Mouse (Mus musculus) mesoderm, embryonic 11.5 days (tissue): Measurements from ENCODE around the gene Aknad1.

Source experiments
- DNase-seq: peaks from one replicate; pipeline ENCODE4 v3.0.0-alpha.2; 2012; ENCODE audit warnings: low read depth, low spot score

Gene Aknad1

DNA sequence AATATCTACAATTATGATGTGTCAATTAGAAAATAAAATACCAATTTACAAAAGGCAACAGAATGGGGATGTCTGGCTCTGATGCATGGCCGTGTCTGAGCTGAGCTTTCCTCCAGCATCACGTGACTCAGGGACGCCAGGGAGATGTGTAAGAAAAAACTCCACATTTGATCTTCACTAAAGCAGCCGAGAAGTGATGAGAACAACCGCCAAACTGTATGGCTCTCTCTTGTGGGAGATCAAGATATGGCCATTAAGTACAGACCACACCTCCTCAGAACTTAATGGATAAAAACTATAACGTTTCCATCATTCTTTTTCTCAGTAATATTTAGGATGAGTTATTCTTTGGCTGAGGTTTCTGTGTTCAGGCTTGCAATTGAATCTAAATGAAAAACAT, 11.6 kb downstream of the Aknad1 start:
- no peak for DNase-seq

DNA sequence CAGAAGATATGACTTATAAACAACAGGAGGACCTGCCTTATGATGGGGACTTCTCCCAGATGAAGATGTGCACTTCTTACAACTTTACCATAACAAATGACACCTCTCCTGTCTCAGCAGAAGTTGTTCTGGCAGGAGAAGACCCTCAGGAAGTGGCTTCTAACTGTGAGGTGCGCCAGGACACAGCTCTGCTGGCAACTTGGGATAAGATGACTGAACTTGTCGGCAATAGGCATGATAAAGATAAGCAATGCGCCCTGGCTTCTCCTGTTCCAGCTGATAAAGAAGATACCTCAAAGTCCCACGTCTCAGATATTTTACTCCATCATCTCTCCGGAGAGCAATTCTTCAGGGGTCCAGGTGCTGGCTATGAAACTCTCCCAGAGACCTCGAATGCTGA, 12.2 kb downstream of the Aknad1 start:
- no peak for DNase-seq

DNA sequence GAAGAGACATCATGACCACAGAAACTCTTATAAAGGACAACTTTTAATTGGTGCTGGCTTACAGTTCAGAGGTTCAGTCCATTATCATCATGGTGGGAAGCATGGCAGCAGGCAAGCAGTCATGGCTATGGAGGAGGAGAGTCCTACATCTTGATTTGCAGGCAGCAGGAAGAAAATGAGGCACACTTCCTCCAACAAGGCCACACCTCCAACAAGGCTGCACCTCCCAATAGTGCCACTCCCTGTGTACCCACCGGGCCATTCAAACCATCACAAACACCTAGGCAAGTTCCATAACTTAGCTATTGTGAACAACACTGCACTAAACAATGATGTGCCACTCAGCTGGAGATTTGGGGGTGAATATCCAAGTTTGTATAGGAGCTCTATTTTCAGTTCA, 15.1 kb downstream of the Aknad1 start:
- no peak for DNase-seq

DNA sequence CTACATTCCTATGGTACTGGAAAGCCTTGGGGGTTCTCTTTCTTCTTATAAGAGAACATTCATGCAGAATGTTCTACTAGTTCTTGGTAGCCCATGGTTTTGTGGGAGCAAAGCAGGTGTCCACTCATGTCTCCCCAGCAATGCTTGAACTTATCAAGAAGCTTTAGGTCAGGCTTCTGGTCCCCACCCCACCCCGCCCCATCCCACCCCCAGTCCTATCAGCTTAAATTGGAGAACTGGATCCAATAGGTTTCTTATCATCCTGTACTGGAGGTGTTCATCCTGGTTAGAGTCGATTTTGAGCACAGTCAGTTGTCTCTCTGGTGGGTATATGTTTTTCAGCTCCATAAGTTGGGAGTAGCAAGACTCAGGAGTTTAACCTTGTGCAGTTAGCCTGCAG, 16.1 kb downstream of the Aknad1 start:
- DNase-seq: no peak

DNA sequence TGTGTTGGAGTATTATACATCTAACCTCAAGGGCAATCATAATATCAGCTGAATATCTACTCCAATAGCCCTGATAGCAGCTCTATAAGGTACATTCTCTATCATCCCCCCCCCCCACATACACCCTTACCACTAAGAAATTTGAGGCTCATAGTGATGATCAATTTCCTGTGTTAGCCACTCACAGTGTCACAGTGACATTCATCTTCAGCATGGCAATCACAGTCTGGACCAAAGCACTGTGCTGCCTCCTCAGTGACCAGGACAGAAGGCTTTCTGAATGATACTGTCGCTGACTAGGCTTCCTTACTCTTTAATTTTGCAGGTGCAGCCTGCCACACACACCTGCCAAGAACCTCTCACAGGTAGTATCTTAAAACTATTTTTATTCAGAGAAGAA, 16.7 kb downstream of the Aknad1 start:
- no peak for DNase-seq

DNA sequence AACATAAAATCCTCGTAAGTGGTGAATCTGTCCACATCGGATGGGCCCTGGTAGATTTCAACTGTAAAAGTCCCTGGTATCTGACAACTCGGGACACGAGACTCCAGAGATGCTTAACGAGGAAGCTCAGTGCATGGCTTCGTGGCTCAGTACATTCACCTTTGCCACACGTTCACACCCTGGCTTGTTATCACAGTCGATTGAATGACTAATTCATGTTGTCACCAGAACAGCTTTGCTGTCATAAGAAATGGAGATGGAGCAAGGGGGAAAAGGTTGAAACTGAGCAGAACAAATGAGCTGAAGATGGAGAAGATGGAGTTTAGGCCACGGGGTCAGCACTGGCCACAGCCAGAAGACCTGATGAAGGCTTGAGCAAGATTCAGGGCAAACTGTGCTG, 18.1 kb downstream of the Aknad1 start:
- DNase-seq: no peak

DNA sequence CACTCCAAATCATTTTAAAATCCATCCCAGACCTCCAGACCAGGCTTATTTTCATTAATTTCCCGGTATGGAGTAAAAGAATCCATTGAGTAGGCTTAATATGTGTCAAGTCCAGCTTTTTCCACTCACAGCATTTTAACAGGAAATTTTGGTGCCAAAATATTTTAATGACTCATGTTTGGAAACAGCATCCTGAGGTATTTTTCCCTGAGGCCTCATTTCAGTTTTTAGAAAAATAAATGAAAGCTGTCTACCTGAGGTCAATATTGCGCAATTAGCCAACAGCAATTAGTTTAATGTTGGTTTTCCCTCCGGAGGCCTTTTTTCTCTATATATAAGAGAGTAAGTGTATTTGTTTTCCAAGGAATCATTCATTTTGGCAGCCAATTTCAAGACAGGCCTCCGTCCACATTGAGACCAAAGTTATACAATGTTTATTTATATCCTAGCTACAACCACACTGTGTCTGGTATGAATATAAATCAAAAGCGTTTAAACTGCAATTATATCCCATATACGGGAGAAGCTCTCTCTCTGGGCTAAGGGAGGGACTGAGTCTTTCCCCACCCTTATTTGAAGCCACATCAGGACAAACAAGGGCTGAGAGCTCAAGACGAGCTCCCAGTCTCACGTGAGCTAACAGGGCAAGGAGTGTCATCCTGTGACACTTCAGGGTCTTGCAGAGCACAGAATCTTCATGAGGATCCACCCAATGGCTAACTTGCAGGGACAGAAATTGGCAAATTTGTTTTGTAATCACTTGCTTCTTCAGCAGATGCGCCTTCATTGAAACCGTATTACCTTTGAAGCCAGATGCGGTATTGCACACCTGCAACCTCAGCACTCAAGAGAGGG, 20.3 kb downstream of the Aknad1 start:
- no peak for DNase-seq

DNA sequence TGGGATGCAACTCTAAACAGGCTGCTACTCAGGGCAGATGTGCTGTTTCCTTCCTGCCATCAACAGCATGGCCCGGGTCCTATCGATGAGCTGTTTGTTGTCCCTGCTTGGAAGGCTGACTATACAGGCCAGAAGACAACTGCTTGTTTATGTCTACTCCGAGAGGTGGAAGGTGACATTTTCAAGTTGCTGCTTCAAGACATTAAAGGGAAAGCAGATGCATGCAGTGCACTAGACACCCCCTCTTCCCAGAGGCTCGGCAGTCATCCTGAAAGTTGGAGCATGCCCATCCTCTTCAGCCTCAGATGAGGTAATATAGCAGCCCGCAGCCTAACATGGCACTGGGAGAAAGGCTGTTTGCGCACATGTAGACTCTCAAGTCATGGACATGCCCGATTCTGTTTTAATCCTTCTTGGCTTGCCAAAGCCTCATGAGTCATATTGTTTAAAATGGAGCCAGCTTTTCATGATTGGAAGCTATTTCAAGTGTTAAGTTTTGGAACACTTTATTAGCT, 23.2 kb downstream of the Aknad1 start:
- DNase-seq: no peak

DNA sequence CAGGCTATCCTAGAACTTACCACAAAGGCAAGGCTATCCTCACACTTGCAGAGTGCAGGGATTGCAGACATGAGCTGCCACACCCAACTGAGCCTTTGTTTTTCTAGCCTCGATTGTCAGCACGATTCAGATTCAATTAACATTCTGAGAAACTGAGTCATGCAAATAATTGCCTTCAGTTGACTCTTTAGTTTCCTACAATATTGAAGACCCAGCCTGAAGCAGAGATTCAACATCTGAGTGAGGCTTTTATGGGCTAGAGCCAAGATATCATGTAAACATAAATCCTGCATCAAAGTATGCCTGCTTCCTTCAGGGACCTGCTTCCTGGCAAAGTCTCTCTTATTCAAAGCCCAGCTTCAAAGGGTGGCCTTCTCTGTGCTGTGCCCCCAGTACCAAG, 24.2 kb downstream of the Aknad1 start:
- no peak for DNase-seq

DNA sequence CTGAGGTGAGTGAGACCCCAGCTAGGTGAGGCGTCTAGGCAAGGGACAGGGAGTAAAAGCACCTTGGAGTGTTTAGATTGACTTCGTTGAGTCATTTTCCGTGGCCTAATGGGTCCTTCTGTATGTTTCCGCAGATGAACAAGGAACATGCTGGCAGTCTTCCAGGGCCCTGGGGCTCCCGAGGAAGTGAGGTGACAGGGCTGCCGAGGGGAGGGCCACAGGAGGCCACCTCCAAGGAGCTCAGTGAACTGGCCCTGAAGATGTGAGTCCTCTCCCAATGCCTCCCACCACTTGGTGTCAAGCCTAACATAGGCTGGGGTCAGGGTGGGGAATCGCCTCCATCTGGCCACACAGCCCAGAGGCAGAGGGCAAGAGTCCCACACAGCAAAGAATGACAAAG, 25.5 kb downstream of the Aknad1 start:
- no peak for DNase-seq

DNA sequence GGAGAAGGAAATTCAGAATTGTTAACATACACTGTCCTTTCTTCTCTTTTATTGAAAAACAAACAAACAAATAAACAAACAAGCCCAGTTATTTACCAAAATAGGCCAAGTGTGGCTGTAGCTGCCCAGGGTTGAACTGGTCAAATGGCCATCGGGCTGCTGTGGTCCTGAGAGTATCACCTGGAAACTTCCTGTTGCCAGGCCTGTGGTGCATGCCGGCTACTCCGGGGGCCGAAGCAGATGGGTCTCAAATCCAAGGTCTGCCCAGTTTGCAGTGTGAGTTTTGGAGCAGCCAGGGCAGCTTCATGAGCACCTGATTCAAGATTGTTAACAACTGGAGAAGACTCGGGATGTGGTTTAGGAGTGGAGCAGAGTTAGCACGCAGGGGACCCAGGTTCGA, 26.0 kb downstream of the Aknad1 start:
- no peak for DNase-seq

DNA sequence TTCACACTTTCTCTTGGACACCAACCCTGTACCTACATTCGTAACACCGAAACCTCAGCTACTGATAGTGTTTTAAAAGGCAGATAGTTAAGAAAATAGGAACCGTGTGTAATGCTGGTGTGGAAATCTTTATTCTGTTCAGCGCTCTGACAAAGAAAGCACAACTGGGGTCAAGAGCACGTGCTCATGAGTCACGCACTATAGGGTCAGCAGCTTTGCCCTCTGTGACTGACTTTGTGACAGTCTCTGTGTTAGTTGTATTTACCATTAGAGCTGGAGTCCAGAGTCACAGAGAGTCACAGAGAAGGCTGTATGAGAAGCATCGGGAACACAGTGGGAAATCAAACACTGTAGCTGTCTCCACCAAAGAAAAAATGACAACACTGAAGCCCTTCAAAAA, 27.5 kb downstream of the Aknad1 start:
- no peak for DNase-seq

DNA sequence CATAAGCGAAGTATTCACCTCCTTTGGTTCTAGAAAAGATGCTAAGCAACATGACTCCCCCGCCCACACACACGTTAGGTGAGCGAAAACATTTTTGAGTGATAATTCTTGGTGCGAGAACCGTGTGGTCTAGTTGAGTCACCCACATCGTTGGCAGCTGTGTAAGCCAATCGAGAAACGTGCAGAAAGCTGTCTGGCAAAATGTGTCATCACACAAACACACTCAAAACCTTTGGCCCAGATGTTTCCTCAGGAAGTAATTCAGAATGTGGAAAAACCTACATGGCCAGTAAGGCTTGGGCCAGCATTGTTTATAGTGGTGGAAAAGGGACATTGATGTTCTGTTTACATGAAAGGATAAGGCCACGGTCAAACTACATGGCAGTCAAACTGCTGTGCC, 28.0 kb downstream of the Aknad1 start:
- DNase-seq: no peak

DNA sequence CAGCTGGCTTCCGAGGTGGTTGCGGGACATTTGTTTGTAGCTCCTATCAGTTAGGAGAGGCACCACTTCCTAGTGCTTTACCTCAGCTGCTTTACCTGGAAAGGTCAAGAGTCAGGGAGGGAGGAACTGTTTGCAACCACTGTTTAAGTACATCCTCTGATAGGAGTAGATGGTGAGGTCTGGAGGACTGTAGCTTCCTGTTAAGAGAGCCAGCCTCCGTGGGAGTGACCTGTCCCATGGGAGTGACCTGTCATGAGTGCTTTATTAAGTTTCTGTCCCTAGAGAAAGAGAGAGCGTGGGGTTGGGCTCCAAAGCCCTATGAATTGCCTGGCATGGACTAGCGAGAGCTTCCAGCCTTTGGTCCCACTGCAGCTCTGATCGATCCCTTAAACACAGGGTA, 30.1 kb downstream of the Aknad1 start:
- DNase-seq: no peak

DNA sequence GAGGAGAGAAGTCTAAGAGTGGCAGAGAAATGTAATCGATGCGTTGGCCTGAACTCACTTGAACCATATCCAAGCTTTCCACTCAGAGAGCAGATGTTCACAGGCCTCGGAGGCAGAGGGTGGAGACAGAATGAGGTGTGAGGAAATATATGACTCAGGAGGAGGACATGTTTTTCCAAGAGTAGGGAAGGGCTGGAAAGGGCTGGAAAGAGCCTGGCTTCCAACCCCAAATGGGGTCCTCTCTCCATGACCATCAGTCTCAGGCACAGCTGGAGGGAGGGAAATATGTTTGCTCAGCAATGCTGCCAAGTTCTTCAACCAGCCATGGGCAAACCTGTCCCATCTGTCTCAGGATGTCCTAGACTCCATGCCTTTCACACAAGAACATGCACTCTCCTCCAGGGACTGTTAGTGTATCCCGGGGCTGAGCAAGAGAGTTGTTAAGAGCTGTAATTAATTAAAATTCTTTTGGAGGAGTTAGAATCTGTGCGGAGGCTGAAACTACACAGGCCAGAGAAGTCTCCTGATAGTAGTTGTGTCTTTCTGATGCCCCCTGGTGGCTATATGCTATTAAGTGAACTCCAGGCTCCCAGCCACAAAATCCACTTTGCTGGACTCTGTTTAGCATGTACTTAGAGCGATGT, 31.4 kb downstream of the Aknad1 start:
- DNase-seq: peak; percentile 77

DNA sequence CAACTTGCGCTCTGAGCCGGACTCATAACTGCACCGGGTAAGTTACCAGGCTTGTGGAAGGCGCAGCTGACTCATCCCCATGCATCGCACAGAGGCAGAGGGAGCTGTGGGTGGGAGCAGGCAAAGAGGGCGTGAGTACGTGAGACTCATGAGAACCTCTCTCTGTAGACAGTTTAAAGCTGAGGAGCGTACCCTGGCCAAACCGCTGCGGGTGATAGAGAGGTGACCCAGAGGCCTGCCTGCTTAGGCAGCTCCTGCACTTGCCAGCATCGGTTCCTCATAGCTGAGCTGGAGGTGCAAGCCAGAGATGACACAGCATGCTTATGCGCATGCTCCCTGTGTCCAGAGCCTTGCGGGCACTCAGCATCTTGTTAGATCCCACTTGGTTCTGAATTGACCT, 32.8 kb downstream of the Aknad1 start:
- no peak for DNase-seq

DNA sequence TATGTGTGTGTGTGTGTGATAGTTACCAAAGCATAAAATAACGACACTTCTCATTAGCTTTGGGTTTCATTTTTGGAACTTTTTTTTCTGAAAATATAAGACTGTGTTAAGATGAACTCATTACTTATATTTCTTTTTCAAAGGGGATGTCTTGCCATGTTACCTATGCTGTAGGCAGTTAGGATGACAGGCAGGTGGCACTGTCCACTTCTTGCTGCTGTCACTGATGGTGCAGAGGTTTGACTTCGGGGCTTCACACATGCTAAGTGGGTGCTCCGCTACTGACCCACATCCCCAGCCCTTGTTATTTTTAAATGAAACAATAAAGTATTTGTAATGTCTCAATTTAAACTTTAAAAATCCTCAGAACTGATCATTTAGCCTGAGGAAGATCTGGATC, 33.4 kb downstream of the Aknad1 start:
- DNase-seq: no peak

DNA sequence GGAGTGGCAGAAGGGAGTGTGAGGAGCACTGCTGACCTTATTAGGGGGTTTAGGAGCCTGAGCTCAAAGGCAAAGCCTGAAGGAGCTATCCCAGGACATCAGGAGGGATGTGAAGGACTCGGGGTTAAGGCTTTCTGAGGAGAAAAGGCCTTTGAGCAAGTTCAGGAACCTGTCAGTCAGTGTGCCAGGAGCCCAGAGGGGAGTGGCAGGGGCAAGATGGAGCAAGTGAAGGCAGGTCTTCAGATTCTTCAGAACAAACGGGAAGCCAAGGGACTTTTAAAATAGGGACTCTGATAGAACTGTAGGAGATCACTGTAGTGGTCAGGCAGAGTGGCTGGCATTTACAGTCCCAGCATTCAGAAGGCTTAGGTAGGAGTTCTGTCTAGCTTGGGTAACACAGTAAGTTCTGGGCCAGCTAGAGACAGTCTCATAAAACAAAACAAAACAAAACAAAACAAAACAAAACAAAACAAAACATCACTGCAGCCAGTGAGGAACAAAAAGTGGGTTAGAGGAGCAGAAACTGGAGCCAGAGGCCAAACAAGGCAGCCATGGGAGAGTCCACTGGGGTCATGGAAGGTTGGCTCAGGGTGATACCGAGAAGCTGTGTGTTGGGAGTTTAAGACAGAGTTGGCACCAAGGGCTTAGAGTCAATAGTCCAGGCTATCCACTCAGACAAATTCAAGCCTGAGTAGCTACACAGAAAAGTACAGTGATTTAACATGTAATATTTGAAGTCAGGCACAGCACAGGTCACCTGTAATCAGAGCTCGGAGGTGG, 39.5 kb downstream of the Aknad1 start:
- no peak for DNase-seq

DNA sequence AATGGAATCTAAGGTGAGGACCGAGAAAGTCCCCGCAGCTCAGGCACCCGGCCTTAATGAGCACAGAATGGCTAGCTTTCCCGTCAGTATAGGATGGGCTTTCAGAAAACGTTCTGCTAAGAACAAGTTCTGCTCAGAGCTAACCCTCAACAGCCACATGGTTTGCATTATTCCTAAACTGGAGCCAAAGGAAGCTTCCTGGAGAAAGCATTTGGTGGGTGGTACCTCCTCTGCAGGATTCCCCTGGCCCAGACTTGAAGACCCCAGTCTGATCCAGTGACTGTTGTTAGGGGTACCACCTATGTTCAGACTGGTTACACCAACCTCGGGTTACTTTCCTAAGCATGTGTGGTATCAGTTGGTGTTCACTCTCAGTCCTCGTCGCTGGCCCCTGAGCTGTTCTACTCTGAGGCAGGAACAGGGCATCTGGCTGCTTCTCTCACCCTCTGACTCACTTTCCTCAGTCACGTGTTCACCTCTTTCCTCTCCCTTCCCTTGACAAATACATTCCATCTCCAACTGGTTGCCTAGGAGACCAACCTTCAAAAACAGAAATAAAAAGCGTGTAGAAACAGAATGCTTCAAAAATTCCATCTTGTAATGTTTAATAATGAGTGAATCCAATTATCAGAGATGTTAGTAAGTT, 41.9 kb downstream of the Aknad1 start:
- DNase-seq: peak; percentile 39

DNA sequence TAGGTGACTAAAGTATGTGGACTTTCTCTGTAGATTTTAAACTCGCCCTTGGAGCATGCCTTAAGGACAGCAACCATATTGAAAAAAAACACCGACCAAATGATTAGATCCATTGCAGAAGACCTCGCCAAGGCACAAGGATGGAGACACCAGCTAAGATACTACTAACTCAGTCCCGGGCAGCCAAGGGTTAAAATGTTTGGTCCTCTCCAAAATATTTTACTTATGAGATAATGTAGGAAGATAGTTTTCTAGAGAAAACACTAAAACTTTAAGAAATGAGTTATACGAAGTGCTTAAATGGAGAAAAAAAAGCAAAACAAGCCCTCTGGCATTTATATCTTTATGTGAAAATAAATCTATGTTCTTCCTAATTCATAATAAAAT, 42.4 kb downstream of the Aknad1 start:
- no peak for DNase-seq

DNA sequence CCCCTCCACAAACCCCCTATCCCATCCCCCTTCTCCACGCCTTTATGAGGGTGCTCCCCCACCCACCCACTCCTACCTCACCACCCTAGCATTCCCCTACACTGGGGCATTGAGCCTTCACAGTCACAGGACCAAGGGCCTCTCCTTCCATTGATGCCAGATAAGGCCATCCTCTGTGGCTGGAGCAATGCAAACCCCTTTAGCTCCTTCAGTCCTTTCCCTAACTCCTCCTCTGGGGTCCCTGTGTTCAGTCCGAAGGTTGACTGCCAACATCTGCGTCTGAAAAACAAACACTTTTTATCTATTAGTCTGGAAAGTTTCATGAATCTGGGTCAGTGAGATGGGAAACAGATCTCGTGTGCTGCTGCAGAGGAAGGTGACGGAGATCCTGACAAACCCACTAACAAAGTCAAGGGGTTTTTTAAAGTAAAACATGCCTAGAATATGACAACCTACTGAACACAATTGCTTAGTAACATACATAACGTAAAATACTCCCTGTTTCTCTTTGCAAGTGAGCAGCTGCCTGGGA, 43.0 kb downstream of the Aknad1 start:
- no peak for DNase-seq

DNA sequence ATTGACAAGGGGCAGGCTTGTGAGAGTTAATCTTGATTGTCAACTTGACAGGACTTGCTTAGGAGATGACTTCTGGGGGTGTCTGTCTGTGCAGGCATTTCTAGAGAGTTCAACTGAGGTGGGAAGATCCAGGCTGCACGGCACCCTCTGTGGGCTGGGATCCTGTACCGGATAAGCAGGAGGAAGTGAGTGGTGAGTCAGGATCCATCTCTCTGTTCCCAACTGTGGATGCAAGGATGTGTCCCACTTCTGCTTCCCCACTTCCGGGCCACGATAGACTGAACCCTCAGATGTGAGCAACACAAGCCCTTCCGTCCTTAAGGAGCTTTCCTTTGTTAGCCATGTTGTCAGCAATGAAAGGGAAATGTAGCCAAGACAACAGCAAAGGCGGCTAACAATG, 47.1 kb downstream of the Aknad1 start:
- no peak for DNase-seq
